Mouse (Mus musculus): ENCODE measurements around the gene Atxn7l3b. TPM values are rescaled to one million over a fixed set of nuclear protein-coding genes. Genes with fewer than 3 reads are reported as not detected.

The Atxn7l3b gene
- total and polyA plus RNA-seq, 2 experiments, result 29.3 to 45.9 TPM

DNA sequence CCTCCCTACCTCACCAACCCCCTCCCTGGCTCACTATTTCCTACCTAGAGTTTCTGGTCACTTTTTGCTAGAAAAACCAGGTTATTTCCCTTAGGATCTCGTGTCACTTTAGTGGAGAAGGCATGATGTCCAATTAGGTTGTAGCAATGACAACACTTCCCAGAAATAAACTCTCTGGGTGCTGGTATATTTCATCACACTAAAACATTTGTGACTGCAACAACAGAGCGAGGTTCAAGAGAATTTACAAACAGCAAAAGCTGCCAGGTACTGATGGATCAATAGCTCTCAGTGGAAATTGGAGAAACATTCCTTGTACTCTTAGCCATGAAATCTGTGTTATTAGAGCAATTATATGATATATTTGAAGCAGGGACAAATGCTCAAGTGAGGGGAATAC is 25.3 kb upstream of the Atxn7l3b start:
- Histone ChIP-seq H3K4me1 (ENCODE audit: control insufficient read depth, insufficient read depth, low read length) (peaks cover 4% of the 10 kb centered on the region; the same call in 1 of the 2 replicates), H3K79me2 (ENCODE audit: control insufficient read depth, insufficient read depth, low read length) (no peaks in the 10 kb centered on the region), H3K36me3 (ENCODE audit: control insufficient read depth, insufficient read depth, low read length) (no peaks in the 10 kb centered on the region), H3K9ac (ENCODE audit: low read depth, low read length) (no peak overlapping the region), H3K27ac (replicated peaks; ENCODE audit: insufficient read depth, low read depth, low read length) (peak overlapping the region; percentile 51; the same call in 1 of the 2 replicates), H3K27me3 (ENCODE audit: control insufficient read depth, insufficient read depth, low read length) (no peaks in the 10 kb centered on the region), H3K4me3 (ENCODE audit: insufficient read depth, low read depth, low read length) (no peak overlapping the region)
- peak; percentile 94 for DNase-seq (ENCODE audit: extremely low read depth, low read depth, low spot score)
- TF ChIP-seq POLR2A (IDR thresholded peaks at IDR 0.05; ENCODE audit: extremely low read depth, insufficient read depth, low read length) (no peak), CTCF (IDR thresholded peaks at IDR 0.05; ENCODE audit: low read depth, low read length) (no peak)
- WGBS, result 14% methylated on average over 2 of the region's 2 CpGs

DNA sequence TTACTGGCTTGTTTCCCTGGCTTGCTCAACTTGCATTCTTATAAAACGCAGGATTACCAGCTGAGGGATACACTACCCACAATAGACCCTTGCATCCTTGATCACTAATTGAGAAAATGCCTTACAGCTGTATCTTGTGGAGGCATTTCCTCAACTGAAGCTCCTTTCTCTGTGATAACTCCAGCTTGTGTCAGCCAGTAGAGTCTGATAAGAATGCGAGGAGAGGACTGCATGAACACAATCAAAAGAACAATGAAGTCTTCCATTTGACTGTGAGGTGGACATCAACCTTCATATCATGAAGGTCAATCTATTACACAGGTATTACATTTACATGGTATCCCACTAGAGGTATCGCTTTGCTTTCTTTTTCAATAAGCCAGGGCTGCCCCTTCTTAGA is 19.7 kb upstream of the Atxn7l3b start:
- no peaks in the 10 kb centered on the region for H3K36me3 ChIP-seq (ENCODE audit: control insufficient read depth, insufficient read depth, low read length)
- TF ChIP-seq POLR2A (IDR thresholded peaks at IDR 0.05; ENCODE audit: extremely low read depth, insufficient read depth, low read length), result no peak
- TF ChIP-seq CTCF (IDR thresholded peaks at IDR 0.05; ENCODE audit: low read depth, low read length), result no peak
- no peaks in the 10 kb centered on the region for H3K79me2 ChIP-seq (ENCODE audit: control insufficient read depth, insufficient read depth, low read length)
- no peak overlapping the region for H3K9ac ChIP-seq (ENCODE audit: low read depth, low read length)
- 90% methylated on average over 3 of the region's 3 CpGs for WGBS
- no peaks in the 10 kb centered on the region for H3K4me1 ChIP-seq (ENCODE audit: control insufficient read depth, insufficient read depth, low read length)
- DNase-seq (ENCODE audit: extremely low read depth, low read depth, low spot score), result no peak
- no peak overlapping the region for H3K4me3 ChIP-seq (ENCODE audit: insufficient read depth, low read depth, low read length)
- no peaks in the 10 kb centered on the region for H3K27me3 ChIP-seq (ENCODE audit: control insufficient read depth, insufficient read depth, low read length)
- H3K27ac ChIP-seq (replicated peaks; ENCODE audit: insufficient read depth, low read depth, low read length), result no peak overlapping the region

DNA sequence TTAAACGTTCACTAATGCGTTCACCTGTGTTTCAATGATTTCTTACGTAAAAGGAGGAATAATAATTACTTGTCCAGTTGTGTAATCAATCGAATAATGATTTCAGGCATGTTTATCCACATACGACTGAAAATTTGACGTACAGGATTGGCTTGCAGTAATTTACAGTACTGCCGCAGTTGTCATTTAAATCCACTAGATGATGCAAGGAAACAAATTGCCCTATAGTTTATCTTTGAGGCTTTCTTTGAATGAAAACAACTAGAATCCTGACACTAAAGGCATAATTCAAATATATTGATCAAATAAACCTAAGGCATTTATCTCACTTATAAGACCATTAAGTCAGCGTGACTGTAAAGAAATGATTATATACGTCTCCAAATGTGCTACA is 418 bp upstream of the Atxn7l3b start:
- TF ChIP-seq POLR2A (IDR thresholded peaks at IDR 0.05; ENCODE audit: extremely low read depth, insufficient read depth, low read length), result no peak
- TF ChIP-seq CTCF (IDR thresholded peaks at IDR 0.05; ENCODE audit: low read depth, low read length), result no peak
- Histone ChIP-seq H3K9ac (ENCODE audit: low read depth, low read length) (peak overlapping the region; percentile 69), H3K79me2 (ENCODE audit: control insufficient read depth, insufficient read depth, low read length) (peaks cover 18% of the 10 kb centered on the region; the same call in 1 of the 2 replicates), H3K27ac (replicated peaks; ENCODE audit: insufficient read depth, low read depth, low read length) (peak overlapping the region; percentile 85), H3K27me3 (ENCODE audit: control insufficient read depth, insufficient read depth, low read length) (no peaks in the 10 kb centered on the region), H3K4me3 (ENCODE audit: insufficient read depth, low read depth, low read length) (peak overlapping the region; percentile 88), H3K36me3 (ENCODE audit: control insufficient read depth, insufficient read depth, low read length) (peaks cover 15% of the 10 kb centered on the region; the same call in 1 of the 2 replicates), H3K4me1 (ENCODE audit: control insufficient read depth, insufficient read depth, low read length) (peaks cover 19% of the 10 kb centered on the region)
- no peak for DNase-seq (ENCODE audit: extremely low read depth, low read depth, low spot score)
- WGBS, result 14% methylated on average over 9 of the region's 9 CpGs

DNA sequence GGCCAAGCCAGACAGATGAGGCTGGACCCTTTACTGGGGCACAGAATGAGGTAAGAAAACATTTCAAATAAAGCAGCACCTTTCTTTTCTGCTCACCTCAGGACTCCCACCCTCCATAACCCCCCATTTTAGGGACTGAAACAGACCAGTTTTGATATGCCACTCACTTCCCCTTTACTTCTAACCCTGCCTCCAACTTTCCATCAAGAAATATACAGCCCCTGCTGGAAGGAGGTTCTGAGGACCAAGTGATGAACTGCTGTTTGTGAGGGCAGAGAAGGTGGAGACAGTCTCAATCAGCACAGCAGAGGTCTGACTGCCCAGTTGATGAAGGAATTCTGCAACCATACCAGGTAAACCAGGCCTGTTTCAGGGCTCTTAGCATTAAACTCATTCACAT is 1.8 kb downstream of the Atxn7l3b start:
- no peak for TF ChIP-seq CTCF (IDR thresholded peaks at IDR 0.05; ENCODE audit: low read depth, low read length)
- TF ChIP-seq POLR2A (IDR thresholded peaks at IDR 0.05; ENCODE audit: extremely low read depth, insufficient read depth, low read length), result no peak
- H3K4me1 ChIP-seq (ENCODE audit: control insufficient read depth, insufficient read depth, low read length), result peaks cover 19% of the 10 kb centered on the region
- H3K9ac ChIP-seq (ENCODE audit: low read depth, low read length), result no peak overlapping the region
- H3K79me2 ChIP-seq (ENCODE audit: control insufficient read depth, insufficient read depth, low read length), result peaks cover 18% of the 10 kb centered on the region; the same call in 1 of the 2 replicates
- no peak overlapping the region for H3K27ac ChIP-seq (replicated peaks; ENCODE audit: insufficient read depth, low read depth, low read length)
- no peak for DNase-seq (ENCODE audit: extremely low read depth, low read depth, low spot score)
- peaks cover 15% of the 10 kb centered on the region; the same call in 1 of the 2 replicates for H3K36me3 ChIP-seq (ENCODE audit: control insufficient read depth, insufficient read depth, low read length)
- H3K27me3 ChIP-seq (ENCODE audit: control insufficient read depth, insufficient read depth, low read length), result no peaks in the 10 kb centered on the region
- no peak overlapping the region for H3K4me3 ChIP-seq (ENCODE audit: insufficient read depth, low read depth, low read length)

DNA sequence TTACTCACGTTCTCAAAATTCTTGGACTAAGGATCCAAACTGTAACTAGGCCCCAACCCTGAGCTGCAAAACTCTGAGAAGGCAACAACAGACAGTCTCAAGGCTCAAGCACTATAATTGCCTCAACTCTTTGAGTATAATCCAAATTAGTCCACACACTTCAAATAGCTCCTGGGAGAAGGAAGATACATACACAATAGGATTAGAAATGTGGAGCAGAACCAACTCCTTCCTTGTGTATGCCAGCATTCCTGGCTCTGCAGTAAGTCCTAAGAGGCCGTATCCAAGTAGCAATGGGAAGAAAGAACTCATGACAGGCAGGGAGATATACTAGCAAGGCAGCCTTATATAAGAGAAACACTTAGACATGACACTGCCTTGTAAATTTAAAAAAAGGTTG is 2.5 kb downstream of the Atxn7l3b start:
- Histone ChIP-seq H3K79me2 (ENCODE audit: control insufficient read depth, insufficient read depth, low read length) (peaks cover 18% of the 10 kb centered on the region; the same call in 1 of the 2 replicates), H3K27ac (replicated peaks; ENCODE audit: insufficient read depth, low read depth, low read length) (no peak overlapping the region), H3K9ac (ENCODE audit: low read depth, low read length) (no peak overlapping the region), H3K27me3 (ENCODE audit: control insufficient read depth, insufficient read depth, low read length) (no peaks in the 10 kb centered on the region), H3K4me3 (ENCODE audit: insufficient read depth, low read depth, low read length) (no peak overlapping the region), H3K4me1 (ENCODE audit: control insufficient read depth, insufficient read depth, low read length) (peaks cover 19% of the 10 kb centered on the region), H3K36me3 (ENCODE audit: control insufficient read depth, insufficient read depth, low read length) (peaks cover 15% of the 10 kb centered on the region; the same call in 1 of the 2 replicates)
- no peak for TF ChIP-seq POLR2A (IDR thresholded peaks at IDR 0.05; ENCODE audit: extremely low read depth, insufficient read depth, low read length)
- TF ChIP-seq CTCF (IDR thresholded peaks at IDR 0.05; ENCODE audit: low read depth, low read length), result no peak
- WGBS, result 78% methylated on average over 2 of the region's 2 CpGs
- no peak for DNase-seq (ENCODE audit: extremely low read depth, low read depth, low spot score)

DNA sequence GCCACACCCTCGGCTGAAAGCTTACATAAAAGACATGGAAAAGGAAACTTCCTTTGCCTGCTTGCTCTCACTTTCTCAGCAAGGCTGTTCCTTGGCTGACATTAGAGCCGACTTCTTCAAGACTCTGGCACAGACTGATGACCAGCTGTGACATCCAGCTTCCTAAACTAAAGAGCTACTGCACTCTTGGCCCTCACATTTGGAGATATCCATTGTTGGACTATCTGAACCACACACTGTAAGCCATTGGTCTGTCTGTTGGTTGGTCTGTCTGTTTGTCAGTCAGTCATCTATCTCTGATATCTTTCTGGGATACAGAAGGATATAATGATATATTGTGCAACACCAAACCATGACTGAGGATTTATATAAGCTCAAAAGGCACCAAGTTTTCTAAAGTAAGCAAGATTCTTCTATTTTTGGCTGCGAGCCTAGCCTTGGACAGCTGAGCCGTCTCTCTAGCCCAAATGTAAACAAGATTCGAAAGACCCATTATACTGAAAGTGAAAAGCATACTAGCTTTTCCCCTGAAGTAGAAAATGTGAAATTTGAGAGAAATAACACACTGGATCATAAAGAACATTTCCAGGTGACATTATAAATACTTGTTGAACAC is 12.1 kb downstream of the Atxn7l3b start:
- Histone ChIP-seq H3K4me1 (ENCODE audit: control insufficient read depth, insufficient read depth, low read length) (no peaks in the 10 kb centered on the region), H3K27ac (replicated peaks; ENCODE audit: insufficient read depth, low read depth, low read length) (no peak overlapping the region), H3K9ac (ENCODE audit: low read depth, low read length) (no peak overlapping the region), H3K79me2 (ENCODE audit: control insufficient read depth, insufficient read depth, low read length) (no peaks in the 10 kb centered on the region), H3K4me3 (ENCODE audit: insufficient read depth, low read depth, low read length) (no peak overlapping the region), H3K27me3 (ENCODE audit: control insufficient read depth, insufficient read depth, low read length) (no peaks in the 10 kb centered on the region), H3K36me3 (ENCODE audit: control insufficient read depth, insufficient read depth, low read length) (no peaks in the 10 kb centered on the region)
- DNase-seq (ENCODE audit: extremely low read depth, low read depth, low spot score), result peak; percentile 40
- 46% methylated on average over 5 of the region's 5 CpGs for WGBS
- no peak for TF ChIP-seq CTCF (IDR thresholded peaks at IDR 0.05; ENCODE audit: low read depth, low read length)
- TF ChIP-seq POLR2A (IDR thresholded peaks at IDR 0.05; ENCODE audit: extremely low read depth, insufficient read depth, low read length), result no peak
